Mouse (Mus musculus) ES-Bruce4 (cell line): ENCODE measurements around the gene Coq4. TPM values are rescaled to one million over a fixed set of nuclear protein-coding genes. Genes with fewer than 3 reads are reported as not detected.

Experiments used
- H3K27ac ChIP-seq: 2 replicates; pipeline ENCODE4 v1.5.1; 2012; ENCODE audit warnings: low read length, inconsistent platforms; ENCODE audit not compliant: insufficient read depth
- H3K27me3 ChIP-seq: 2 replicates; pipeline ENCODE4 v1.6.1; 2012; ENCODE audit warnings: mild to moderate bottlenecking, low read length, inconsistent platforms; ENCODE audit not compliant: control insufficient read depth, poor library complexity, insufficient read depth, severe bottlenecking
- H3K36me3 ChIP-seq: 2 replicates; pipeline ENCODE4 v1.6.1; 2012; ENCODE audit warnings: inconsistent platforms, mild to moderate bottlenecking, low read length, moderate library complexity; ENCODE audit not compliant: control insufficient read depth, poor library complexity, insufficient read depth, severe bottlenecking
- H3K4me1 ChIP-seq: one replicate; pipeline ENCODE4 v1.8.1; 2011; ENCODE audit warnings: low read length; ENCODE audit not compliant: control insufficient read depth, insufficient read depth
- H3K4me3 ChIP-seq: 2 replicates; pipeline ENCODE4 v1.5.1; 2011; ENCODE audit warnings: low read depth, mild to moderate bottlenecking, low read length
- H3K9ac ChIP-seq: 2 replicates; pipeline ENCODE4 v1.6.1; 2012; ENCODE audit warnings: low read depth, mild to moderate bottlenecking, inconsistent platforms; ENCODE audit not compliant: poor library complexity, severe bottlenecking
- H3K9me3 ChIP-seq: replicated peaks from 2 replicates; pipeline ENCODE4 v1.6.1; 2012; ENCODE audit warnings: mild to moderate bottlenecking, low read length, inconsistent platforms; ENCODE audit not compliant: control insufficient read depth, poor library complexity, insufficient read depth, severe bottlenecking
- CTCF ChIP-seq: IDR thresholded peaks from one replicate; pipeline ENCODE4 v1.8.1; 2011; ENCODE audit warnings: low read depth, low read length
- EP300 ChIP-seq: IDR thresholded peaks from 2 replicates; pipeline ENCODE4 v1.6.1; 2011; ENCODE audit warnings: low read depth, low read length; ENCODE audit not compliant: insufficient read depth
- POLR2A ChIP-seq: IDR thresholded peaks from one replicate; pipeline ENCODE4 v1.8.1; 2011; ENCODE audit warnings: low read length; ENCODE audit not compliant: insufficient read depth
- polyA plus RNA-seq: library from polyadenylated mRNA; stranded (reverse); fragments of >200 nt; gene quantifications from 2 replicates; pipeline ENCODE4 v1.2.4, GENCODE M21; 2011; ENCODE audit warnings: low read depth; ENCODE audit not compliant: missing spikeins, insufficient read depth, insufficient read length

The Coq4 gene
- polyA plus RNA-seq, 1 experiment, result 8.5 TPM

- H3K9me3 ChIP-seq, result peaks cover under 1% of the 10 kb centered on the region; the same call in 1 of the 2 replicates
- no peaks in the 10 kb centered on the region for H3K27me3 ChIP-seq
- peak overlapping the region; percentile 64 for H3K9ac ChIP-seq
- H3K4me3 ChIP-seq, result peak overlapping the region; percentile 58
- TF ChIP-seq POLR2A (no peak), CTCF (no peak), EP300 (no peak)
- H3K4me1 ChIP-seq, result peaks cover 2% of the 10 kb centered on the region
- no peaks in the 10 kb centered on the region for H3K36me3 ChIP-seq
- no peak overlapping the region for H3K27ac ChIP-seq
These were observed 40.0 kb upstream of the Coq4 start for GRCm38 (mm10) chr2:29747188-29747782.

DNA sequence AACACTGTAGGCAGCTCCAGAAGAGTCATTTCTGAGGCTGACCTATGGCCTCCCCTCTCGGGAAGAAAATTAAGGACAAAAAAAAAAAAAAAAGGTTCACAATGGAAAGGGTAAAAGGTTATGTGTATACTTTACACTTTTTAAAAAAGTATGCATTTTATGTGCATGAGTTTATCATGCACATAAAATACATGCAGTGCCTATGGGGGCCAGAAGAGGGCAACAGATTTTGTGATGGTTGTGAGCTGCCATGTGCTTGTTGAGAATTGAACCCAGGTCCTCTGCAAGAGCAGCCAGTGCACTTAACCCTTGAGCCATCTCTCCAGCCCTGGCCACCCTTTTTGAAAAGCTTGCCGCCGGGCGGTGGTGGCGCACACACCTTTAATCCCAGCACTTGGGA lies 39.4 kb upstream of the Coq4 start:
- no peak overlapping the region for H3K27ac ChIP-seq
- no peaks in the 10 kb centered on the region for H3K27me3 ChIP-seq
- peaks cover 2% of the 10 kb centered on the region for H3K4me1 ChIP-seq
- peaks cover 5% of the 10 kb centered on the region; the same call in 1 of the 2 replicates for H3K9me3 ChIP-seq
- no peaks in the 10 kb centered on the region for H3K36me3 ChIP-seq
- TF ChIP-seq CTCF, result no peak
- TF ChIP-seq EP300, result no peak
- TF ChIP-seq POLR2A, result no peak
- peak overlapping the region; percentile 64 for H3K9ac ChIP-seq
- no peak overlapping the region for H3K4me3 ChIP-seq

DNA sequence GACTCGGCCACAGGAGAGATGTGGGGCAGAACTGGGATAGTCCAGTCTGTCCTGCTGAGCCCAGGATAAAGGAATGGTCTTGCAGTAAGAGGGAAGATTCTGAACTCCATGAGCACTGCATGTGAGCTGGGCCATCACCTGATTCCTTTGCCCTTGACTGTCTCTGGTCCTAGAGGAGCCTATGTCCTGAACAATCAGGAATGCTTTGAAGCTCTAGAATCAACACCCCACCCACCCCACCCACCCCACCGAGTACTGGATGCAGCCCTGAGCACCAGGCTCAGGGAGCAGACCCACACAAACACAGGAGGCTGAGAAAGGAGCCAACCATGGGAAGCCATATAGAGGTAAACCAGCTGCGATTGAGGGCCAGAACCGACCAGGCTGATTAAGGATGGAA lies 38.8 kb upstream of the Coq4 start:
- Histone ChIP-seq H3K9me3 (peaks cover 5% of the 10 kb centered on the region; the same call in 1 of the 2 replicates), H3K36me3 (no peaks in the 10 kb centered on the region), H3K4me3 (no peak overlapping the region), H3K4me1 (peaks cover 2% of the 10 kb centered on the region), H3K27ac (no peak overlapping the region), H3K9ac (no peak overlapping the region), H3K27me3 (no peaks in the 10 kb centered on the region)
- TF ChIP-seq CTCF (no peak), EP300 (no peak), POLR2A (no peak)

- Histone ChIP-seq H3K36me3 (no peaks in the 10 kb centered on the region), H3K27me3 (no peaks in the 10 kb centered on the region), H3K4me3 (peak within 1 kb of the TSS; percentile 37), H3K9me3 (peaks cover 5% of the 10 kb centered on the region; the same call in 1 of the 2 replicates), H3K4me1 (peaks cover 2% of the 10 kb centered on the region), H3K9ac (peak within 1 kb of the TSS; percentile 49), H3K27ac (no peak within 1 kb of the TSS)
- TF ChIP-seq POLR2A, result no peak
- TF ChIP-seq CTCF, result no peak
- no peak for TF ChIP-seq EP300
These were observed 35.8 kb upstream of the Coq4 start, which contains the start of gene Gm13420 for GRCm38 (mm10) chr2:29751497-29751896. Gm13420 (minus strand) TSS chr2:29751685.

DNA sequence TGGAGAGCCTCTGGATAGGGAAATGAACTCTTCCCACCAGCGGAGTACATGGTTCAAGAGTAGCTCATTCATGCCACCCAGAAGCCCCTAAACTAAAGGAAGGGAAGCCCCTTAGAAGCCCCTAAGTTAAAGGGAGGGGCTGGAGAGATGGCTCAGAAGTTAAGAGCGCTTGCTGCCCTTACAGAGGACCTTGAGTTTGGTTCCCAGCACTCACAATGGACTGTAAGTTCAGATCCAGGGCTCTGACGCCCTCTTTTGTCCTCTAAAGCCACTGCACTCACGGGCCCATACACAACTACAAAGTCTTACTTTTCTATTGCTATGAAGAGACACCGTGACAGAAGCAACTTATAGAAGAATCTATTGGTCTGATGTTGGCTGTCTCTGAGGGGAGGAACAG lies 34.9 kb upstream of the Coq4 start:
- TF ChIP-seq EP300 (no peak), CTCF (peak; percentile 2), POLR2A (no peak)

DNA sequence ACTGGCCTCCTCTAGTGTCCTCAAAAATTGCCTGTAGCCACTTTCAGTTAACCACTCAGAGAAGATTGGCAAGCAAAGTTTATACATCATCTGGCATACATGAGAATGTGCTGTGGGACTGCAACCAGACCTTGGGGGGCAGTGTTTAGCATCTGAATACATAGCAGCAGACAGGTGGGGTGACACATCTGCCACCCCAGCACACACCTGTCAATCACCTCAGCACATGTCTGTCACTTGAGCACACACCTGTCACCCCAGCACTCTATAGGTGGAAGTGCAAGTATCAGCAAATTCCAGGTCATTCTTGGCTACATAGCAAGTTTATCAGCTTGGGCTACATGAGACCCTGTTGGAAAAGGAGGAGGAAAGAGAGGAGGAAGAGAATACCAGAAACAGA lies 31.6 kb upstream of the Coq4 start:
- Histone ChIP-seq H3K9ac (no peak overlapping the region), H3K4me1 (no peaks in the 10 kb centered on the region), H3K4me3 (no peak overlapping the region), H3K27me3 (no peaks in the 10 kb centered on the region), H3K36me3 (no peaks in the 10 kb centered on the region), H3K9me3 (peaks cover 5% of the 10 kb centered on the region; the same call in 1 of the 2 replicates), H3K27ac (no peak overlapping the region)
- no peak for TF ChIP-seq CTCF
- TF ChIP-seq POLR2A, result no peak
- no peak for TF ChIP-seq EP300

More for the DNA sequence above, 34.9 kb upstream of the Coq4 start:
- Histone ChIP-seq H3K27me3 (no peaks in the 10 kb centered on the region), H3K4me3 (no peak overlapping the region), H3K4me1 (peaks cover 2% of the 10 kb centered on the region), H3K9ac (no peak overlapping the region), H3K9me3 (peaks cover 5% of the 10 kb centered on the region; the same call in 1 of the 2 replicates), H3K36me3 (no peaks in the 10 kb centered on the region), H3K27ac (no peak overlapping the region)
